Mouse (Mus musculus): ENCODE data around the gene Mamld1.

Gene Mamld1

GRCm38 (mm10) chrX:71141390-71141789 is 91.3 kb downstream of the Mamld1 start:
- DNase-seq (ENCODE audit: low read depth), result no peak

GRCm38 (mm10) chrX:71149441-71150050 is 99.5 kb downstream of the Mamld1 start:
- DNase-seq (ENCODE audit: low read depth), result no peak

DNA sequence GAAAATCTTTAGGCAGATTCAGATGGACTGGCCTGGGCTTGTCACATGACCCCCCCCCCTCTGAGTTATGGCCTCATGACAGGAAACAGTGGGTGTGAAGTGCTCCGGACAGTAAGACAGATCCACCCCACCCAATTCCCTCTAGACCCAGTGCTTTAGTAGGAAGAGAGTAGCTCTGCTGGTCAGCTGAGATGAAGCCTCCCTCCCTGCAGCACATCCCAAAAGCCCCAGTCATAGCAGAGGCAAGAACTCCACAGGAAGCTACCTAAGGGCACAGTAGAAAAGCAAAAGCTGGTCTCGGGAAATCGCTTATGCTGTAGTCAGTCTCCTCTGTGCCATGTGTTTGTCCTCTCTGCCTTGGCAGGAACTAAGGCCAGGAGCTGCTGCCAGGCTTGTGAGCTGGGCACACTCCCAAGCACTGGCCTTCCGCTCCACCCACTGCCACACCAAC is 100.5 kb downstream of the Mamld1 start:
- DNase-seq (ENCODE audit: low read depth), result no peak

DNA sequence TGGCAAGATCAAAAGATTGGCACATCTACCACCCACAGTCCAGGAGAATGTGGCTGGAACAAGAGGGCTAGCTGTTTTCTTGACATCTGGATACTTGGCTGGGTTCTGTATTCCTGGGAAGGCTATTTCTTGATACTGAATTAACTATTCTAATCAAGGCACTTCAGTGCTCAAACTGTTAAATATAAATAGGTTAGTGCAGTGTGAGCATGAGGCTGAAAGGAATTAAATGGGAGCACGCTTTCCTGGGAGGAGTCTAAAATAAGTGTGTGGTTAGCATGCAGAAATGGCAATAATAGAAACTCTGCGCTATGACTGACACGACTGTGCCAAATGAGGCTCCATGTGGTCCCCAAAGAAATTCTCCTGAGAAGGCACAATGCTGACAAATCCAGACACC is 131.5 kb downstream of the Mamld1 start:
- DNase-seq (ENCODE audit: low read depth), result no peak

GRCm38 (mm10) chrX:71183671-71184070 is 133.6 kb downstream of the Mamld1 start:
- DNase-seq (ENCODE audit: low read depth), result no peak

DNA sequence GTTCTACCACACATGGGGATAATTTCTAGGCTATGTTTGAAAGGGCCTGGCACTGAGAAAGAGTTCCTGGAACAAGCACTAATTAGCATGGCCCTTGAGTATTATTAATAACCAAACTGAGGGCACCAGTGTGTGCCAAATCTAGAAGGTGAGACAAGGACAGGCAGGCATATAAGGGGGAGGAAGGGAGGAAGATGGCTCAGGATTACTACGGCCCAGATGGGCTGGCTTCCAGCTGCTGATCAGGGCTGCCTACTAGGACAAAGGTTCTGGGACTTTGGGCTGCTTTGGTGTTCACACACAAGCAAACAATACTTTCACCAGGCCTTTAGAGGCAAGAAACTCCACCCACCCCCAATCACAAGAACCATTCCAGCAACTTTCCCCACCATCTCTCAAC is 136.3 kb downstream of the Mamld1 start:
- DNase-seq (ENCODE audit: low read depth), result no peak

DNA sequence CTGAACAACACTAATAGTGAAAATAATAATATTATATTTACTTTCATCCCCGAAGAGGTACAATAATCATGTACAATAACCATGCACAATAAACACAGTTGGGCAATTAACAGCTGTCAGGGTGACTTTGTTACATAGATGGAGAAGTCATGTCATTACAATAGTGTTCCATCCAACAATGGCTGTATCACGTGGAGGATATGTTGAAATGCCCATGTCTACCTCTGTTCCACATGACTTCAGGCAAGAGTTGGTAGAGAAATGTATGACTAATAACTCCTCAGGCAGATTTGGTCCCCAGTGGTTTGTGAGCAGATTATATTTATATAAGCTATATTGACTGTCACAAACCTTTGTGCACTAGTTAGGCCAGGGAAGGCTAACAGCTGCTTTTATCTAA is 154.7 kb downstream of the Mamld1 start:
- no peak for DNase-seq (ENCODE audit: low read depth)

Measured in c-Kit-positive CD71-negative TER-119-negative erythroid progenitor cells, embryonic 14.5 days (primary cell).